Mouse (Mus musculus): ENCODE results near the gene Sec13.
"Not testable (repeated sequence)": the region's sequence is repeated elsewhere in the genome, so short reads cannot be mapped to it uniquely, and the experiment has no call there.

The Sec13 gene

DNA sequence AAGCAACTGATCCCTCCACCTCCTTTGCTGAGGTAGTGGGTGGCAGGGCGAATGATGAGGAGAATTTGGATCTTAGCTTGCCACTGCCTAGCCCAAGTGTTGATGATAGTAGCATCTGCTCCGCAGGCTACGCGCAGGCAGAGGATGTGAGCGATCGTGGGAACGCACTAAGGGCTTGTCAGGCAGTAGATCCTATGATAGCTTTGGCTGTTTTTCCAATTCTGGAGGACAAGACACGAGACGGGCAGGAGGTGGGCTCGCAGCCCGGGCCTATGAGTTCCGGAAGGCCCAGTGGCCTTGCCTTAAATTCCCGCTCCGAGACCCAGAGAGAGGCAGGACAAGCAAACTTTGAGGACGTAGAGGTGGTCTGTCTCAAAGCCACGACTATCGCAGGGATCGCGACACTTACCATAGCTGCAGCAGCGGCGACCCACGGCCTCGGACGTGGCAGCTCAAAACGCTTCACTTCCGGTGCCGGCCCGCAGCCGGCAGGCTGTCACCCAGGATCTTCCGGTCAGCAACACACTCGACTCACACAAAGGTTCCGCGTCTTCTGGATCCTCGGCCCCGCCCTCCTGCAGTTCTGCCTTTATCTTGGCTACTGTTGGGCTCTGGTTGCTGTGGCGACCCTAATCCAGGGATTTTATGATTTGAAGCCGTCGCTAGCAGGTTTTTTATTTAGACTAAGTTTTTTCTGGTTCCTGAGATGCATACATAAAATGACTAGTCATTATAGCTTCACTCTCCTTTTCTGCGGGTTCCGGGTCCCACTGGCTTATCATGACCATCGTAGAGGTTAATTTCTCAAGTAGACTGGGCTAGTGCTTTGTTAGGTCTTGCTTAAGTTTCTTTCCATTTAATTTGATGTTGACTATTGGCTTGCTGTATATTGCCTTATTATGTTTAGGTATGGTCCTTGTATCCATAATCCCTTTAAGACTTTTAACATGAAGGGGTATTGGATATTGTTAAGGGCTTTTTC is at the start of gene Sec13:
Gene Sec13, minus strand, starts transcription at position 508 of the 982 bp plus-strand sequence.
- peak; percentile 62 for DNase-seq (ENCODE audit: low spot score)

DNA sequence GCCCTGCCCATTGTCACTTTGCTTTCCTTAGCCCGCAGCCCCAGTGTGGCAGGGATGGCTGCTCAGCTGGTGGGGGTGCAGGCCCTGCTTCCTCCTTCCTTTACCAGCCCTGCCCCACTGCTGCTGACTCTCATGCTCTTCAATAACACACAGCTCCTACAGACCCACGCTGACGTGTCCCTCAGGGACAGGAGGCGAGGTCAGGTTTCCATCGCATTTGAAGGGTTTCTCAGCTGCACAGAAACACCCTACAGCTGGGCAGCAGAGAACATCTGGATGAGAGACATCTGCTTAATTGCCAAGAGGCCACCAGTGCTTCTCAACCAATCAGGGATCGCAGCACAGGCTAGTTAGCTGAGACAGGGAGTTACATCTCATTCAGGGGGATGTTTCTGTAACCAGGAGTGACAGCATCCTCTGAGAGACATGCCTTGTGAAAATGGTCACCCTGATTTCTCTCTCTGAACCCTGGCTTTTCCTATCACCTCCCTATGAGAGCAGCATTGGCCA is 47.0 kb upstream of the Sec13 start:
- DNase-seq (ENCODE audit: low spot score): no peak

DNA sequence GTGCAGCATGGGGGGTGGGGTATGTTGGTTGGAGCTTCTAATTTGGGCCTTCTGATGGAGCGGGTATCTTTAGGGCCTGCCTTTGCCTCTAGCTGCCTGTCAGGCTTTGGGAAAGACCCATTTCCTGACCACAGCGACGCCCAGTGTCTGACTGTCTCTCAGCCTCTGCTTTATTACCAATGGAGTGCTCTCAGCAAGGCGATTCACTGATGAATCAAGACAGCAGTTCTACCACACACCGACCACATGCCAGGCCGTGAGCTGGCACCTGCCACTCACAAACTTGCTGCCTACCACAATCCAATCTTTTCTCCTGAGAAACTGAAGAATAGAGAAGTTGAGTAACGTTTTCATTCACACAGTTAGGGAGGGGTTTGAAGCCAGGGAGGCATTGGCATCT is 45.1 kb upstream of the Sec13 start:
- no peak for DNase-seq (ENCODE audit: low spot score)

DNA sequence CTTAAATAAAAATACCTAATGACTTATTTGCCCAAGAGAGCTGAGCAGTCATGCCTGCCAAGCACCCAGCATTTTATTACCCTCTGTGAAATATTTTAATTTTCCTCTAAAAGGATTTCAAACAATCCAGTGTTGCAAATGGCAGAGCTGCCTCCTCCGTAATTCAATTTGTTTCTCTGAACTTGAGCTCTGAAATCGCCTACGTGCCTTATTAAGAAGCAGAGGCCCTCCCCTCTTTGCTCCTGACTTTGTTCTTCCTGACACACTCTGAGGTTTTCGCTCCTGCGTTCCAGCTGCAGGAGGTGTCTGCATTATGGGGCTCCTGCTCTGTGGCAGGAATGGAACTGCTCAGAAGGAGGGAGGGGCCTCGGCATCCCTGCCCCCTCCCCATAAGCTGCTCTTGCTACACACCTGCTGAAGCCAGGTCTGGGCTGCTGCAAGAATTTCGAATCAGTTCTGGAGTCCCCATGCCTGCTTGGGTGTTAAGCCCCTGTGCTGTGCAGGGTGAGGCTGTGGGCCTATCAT is 37.7 kb upstream of the Sec13 start:
- DNase-seq (ENCODE audit: low spot score): no peak

DNA sequence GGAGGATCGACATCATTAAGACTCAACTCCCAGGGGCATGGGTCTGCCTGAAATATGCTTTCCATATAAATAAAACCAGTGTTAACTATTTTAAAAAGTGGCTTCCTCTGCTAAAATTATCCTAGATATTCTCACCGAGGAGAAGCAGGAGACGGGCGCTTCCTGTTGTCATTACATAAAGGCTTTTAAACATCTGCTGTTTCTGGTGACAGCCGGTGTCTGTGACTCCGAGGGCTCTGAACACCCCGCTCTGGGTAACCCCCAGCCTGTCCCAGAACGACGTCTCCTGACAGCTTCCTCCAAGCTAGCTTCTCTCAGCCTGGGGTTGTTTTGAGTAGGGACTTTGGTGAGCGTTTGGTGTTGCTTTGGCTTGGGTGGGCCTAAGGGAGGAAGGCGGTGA is 28.3 kb upstream of the Sec13 start:
- DNase-seq (ENCODE audit: low spot score): no peak

DNA sequence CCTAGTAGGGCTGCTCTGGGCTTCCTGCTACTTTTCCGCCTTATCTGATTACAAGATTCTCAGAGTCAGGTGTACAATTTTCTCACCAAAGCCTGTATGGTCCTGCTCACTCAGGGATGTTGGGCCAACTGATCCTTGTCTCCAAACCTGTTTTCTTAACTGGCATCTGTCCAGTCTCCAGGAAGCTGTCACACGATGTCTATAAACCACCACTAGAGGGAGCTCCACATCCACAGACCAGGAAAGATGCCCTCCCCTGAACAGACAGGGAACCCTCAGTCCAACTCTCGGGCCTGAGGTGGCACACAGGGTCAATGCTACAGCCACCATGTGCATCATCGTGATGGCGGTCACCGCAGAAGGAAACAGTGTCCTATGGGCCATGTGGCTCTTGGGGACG is 21.1 kb upstream of the Sec13 start:
- peak; percentile 58 for DNase-seq (ENCODE audit: low spot score)

DNA sequence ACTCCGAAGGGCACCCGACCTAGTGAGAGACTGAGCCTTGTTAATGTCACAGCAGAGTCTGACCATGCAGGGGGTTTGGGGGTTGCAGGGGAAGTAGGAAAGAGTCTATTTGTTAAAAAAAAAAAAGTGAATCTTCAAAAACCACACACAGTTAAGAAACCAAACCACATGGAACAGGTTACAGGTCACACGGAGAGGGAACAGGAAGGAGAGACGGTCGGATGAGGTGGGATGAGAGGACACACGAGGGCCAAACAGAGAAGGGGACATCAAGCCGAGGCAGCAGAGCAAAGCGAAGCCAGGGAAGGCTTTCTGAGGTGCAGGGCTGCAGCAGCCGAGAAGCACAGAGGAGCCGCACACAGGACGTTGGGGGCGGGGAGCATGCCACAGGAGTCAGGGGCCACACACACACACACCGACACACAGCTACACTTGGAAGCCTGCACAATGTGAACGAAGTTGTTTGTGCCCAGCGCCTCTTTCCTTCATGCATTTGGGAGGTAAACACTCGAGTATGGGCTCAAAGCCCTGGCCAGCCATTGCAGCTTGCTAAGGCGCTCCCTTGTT is 8.7 kb upstream of the Sec13 start:
- no peak for DNase-seq (ENCODE audit: low spot score)

DNA sequence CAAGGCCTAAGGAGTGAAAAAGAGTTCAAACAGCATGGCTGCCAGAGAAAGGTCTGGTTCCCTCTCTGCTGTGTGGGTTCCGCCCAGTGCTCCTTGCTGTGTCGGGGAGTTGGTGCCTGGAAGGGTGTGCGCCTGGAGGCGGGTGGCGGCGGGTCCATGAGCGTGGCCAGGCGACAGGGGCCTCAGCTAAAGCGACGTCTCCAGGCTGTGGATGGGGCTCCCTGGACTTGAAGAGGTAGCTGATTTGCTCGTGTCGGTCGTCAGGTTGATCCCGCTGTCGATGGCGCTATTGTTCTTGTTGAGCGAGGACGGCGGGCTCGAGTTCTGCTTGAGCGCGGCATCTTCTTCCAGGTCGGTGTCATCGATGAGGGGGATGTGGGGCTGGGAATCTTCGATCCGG is 7.8 kb upstream of the Sec13 start:
- DNase-seq (ENCODE audit: low spot score): no peak

DNA sequence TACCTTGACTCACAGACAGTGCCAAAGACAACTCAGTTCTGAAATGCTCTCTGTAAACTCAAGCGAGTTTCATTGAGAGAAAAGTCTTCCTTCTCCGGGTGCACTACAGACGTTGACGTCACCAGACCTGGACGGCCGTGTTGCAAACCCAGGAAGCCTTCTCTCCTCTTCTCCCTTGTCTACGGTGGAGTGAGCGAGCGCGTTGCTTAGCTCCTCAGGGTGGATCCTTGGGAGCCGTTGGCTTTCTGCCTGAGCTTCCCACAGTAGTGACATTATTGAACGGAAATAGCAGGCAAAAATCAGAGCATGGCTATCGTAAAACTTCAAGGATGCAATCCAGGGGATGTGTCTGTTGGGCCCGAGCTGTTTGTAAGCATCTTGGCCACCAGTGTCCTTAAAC is 6.7 kb upstream of the Sec13 start:
- DNase-seq (ENCODE audit: low spot score): no peak

DNA sequence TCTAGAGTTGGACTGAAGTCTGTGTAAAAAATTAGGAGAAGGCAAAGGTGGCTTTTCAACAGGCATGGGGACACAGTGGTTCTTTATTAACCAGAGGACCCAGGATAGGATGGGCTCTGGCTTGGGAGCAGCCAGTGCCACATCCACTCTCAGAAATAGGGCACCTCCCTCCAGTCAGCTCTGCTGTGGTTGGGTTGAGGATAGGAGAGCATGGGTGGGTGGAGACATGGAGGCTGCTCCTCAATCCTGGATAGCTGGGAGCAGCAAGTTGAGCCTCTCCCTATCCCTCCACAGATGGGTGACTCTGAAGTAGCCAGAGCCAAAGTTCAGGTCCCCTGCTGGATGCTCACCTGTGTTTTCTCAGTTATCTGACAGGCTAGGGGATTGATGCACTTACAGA is 4.6 kb upstream of the Sec13 start:
- DNase-seq (ENCODE audit: low spot score): no peak

DNA sequence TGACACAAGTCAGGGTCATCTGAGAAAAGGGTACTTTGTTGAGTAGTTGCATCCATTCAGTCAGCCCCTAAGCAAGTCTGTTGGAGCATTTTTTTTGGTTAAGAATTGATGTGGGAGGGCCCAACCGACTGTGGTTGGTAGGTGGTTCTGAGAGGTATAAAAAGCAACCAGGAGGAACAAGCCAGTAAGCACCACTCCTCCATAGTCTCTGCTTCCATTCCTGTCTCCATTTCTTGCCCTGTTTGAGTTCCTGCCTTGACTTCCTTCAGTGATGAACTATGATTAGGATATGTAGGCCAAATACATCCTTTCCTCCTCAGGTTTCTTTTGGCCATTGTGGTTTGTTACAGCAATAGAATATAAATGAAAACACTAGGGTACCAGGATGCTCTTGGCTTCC is 2.6 kb upstream of the Sec13 start:
- no peak for DNase-seq (ENCODE audit: low spot score)

DNA sequence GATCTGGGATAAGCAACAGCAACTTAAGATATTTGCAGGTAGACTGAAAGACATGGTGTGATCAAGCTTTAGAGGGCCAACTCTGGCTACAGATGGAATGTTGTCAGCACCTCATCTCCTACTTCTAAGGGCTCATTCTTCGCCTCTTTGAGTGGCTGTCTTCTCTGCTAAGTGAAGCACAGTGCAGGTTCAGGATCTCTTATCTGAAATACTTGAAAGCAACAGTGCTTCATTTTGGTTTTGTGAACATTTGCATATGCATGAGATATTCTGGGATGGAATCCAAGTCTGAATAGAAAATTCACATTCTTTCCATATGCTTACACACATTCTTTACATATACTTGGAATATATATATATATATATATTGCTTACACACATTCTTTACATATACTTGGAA is 1.8 kb upstream of the Sec13 start:
- DNase-seq (ENCODE audit: low spot score): no peak

DNA sequence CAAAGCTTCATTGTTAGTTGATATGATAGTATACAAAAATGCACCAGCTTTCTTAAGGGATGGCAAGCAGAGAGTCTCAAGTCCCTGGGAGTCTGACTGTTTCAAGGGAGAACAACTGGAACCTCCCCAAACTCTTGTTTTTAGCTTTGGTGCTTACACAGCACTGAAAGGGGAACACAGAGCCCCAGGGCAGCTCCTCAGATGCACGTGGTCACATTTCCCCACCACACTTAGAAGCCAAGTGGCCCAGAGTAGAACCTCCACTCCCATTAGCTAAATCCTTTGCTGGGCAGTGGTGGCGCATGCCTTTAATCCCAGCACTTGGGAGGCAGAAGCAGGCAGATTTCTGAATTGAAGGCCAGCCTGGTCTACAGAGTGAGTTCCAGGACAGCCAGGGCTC is 882 bp upstream of the Sec13 start:
- no peak for DNase-seq (ENCODE audit: low spot score)

DNA sequence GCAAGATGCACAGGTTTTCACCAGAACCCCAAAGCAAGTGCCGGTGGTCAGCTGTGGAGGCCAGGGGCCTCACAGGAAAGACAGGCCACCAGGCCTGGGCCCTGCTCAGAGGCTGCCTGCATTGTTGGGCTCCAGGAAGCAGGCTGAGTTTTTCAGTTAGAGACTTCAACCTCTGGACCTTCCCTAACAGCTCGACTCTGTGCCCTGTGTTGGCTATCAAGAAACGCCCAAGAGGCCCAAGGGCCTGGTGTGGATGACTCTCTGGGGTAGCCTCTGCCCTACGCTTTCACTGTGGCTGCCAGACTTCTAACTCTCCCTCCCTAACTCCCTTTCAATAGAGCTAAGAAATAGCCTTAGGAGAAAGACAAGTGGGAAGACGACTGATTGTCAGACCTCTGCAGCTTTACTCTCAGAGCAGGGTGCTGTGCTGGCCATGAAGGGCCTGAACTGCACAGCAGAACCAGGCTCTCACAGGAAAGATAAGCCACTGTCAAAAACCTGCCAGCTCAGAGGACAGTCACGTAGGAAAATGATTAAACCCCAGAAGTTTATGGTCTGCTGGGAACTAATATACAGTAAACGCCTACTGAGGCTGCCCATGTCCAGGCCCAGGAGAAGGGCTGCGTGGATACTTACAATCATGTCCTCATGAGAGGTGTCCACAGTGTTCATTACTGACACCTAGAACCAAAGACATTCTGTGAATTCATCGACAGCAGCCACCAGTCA is 3.1 kb downstream of the Sec13 start:
- DNase-seq (ENCODE audit: low spot score): no peak

DNA sequence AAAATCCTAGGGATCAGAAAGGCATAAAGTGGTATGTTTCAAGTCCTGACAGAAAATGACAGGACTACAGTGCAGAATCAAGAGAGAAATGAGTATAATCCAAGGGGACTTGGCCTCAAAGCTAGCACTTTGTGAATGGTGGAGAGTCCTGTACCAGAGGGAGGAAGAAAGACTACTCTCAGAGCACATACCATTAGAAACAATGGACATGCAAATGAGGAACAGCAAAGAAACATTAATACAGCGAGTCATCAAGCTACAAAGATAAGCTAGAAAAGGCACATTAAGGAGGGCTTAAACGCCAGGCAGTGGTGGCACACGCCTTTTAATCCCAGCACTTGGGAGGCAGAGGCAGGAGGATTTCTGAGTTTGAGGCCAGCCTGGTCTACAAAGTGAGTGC is 9.2 kb downstream of the Sec13 start:
- DNase-seq (ENCODE audit: low spot score): no peak

DNA sequence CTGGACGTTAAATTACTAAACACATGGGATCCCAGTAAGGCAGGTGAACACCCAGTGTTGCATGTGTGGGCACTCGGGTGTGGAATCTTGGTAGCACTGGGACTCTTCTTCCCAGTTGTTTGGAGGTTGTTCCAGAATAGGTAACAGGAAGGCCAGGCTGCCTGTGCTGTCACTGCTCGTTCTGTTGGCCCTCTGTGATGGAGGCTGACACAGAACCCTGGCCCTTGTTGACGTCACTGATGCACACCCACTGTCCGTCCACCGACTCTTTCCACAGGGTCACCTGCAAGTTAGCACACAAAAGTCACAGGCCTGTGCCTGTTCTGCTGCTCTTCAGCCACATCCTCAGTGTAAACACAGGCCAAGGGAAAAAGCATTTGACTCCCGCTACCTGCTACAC is 12.4 kb downstream of the Sec13 start:
- no peak for DNase-seq (ENCODE audit: low spot score)

DNA sequence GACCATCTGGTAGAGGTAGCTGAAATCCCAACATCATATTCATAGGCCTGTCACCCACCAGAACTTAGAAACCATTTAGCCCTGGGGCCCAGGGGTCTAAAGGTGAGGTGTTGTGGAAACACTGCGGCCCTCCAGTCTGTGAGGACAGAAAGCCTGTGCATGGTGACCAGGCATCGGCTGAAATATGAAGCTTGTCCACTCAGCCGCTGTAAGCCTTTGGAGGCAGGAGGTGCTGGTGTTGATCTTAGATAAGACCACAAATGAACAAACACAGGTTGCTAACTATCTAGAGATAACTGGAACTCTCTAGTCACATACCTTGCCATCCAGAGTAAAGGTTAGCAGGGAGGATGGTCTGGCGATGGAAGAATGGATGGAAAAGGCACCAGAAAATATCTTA is 19.5 kb downstream of the Sec13 start:
- DNase-seq (ENCODE audit: low spot score): no peak

DNA sequence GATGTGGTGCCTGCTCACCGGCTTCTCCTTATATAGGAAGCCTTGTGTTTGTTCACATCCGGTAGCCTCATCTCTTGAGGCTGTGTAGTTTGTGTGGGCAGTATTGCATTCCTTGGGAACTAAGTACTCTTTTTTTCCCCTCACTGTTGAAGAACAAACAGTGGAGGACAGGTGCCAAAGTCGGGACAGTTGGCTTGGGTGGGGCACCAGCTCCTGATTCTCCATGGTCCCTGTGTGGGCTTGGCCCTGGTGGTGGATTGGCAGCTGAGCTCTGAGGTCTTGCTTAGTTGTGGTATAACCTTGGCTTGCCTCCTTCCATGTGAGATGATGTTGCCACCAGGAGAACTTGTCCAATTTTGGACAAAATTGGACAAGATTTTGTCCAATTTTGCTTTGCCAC is 20.7 kb downstream of the Sec13 start, which contains the start of gene Ghrl:
Gene Ghrl, minus strand, starts transcription at position 3 of the 400 bp plus-strand sequence.
- no peak for DNase-seq (ENCODE audit: low spot score)

DNA sequence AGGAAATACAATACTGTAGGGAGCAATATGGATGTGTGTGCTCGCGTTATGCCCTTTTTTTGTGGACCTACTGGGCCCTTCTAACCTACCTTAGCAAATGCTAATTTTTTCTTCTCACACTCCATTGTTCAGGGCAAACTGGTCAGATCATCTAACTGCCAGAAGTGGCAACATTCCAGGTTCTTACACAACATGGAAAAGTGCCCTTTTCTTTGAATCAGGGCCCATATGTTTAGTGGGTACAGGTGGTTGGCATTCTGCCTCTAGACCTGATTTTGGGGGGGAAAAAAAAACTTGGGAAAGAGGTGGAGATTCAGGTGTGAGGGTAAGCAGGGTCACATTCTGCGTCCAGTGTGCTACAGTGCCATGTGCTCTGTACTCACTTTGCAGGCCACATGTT is 23.0 kb downstream of the Sec13 start:
- DNase-seq (ENCODE audit: low spot score): no peak

DNA sequence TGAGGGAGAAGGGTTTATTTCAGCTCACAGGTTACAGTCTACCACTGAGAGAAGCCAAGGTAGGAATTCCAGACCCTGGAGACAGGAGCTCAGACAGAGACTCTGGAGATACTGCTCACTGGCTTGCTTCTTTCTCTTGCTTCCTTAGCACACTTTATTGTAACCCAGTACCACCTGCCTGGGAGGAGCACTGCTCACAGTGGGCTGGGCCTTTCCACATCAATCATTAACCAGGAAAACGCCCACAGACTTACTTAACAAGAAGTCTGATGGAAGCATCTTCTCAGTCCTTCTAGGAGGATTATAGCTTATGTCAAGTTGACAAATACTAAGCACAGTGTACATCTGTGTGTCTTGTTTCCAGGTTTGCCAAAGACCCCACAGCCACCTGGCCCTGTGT is 25.7 kb downstream of the Sec13 start:
- DNase-seq (ENCODE audit: low spot score): no peak

DNA sequence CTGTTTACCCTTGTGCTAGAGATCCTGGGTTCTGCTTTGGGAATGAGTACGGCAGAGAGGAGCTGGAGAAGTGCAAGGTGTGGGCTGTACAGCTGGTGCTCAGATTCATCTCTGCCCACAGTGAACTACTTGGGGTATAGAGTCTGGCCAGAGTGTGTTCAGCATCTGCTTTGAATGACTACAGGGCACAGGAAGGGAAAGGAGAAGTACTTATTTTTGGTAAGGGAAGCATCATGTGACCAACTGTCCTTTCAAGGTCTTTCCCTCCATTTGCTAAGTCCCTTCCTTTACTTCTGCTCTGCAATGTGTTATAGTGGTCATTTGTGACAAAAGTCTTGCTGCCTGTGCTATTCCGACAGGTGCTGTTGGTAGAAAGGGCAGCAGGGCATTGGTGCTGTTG is 26.3 kb downstream of the Sec13 start:
- no peak for DNase-seq (ENCODE audit: low spot score)

DNA sequence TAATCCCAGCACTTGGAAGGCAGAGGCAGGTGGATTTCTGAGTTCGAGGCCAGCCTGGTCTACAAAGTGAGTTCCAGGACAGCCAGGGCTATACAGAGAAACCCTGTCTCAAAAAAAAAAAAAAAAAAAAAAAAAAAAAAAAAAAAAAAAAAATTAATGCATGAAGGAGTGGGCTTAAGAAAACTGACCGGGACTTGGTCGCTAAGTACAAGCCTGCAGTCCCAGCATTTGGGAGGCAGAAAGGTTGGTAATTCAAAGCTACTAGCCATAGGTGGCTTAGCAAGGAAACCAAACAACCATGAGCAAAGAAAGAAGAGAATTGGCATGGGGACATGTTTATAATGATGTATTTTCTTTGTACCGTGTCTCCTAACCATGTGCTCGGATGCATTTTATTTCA is 27.2 kb downstream of the Sec13 start:
- DNase-seq (ENCODE audit: low spot score): not testable (repeated sequence)

DNA sequence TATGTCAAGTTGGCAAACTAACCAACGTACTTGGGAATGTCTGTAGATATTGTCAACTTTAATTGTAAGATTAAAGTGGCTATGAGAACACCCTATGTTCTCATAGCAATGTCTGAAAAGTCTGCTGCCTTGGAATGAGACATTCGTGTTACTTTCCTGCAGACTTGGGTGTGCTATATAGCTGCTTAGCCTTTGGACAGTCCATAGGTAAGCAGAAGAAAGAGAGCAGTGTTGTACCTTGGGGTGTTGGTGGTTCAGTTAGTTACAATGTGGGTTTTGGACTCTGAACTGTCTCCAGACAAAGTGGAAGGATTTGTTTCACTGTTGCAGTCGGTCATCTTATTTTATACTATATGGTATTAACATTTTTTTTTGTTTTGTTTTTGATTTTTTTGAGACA is 27.8 kb downstream of the Sec13 start:
- DNase-seq (ENCODE audit: low spot score): no peak

All from left cerebral cortex, adult 11 months (tissue).